Mouse (Mus musculus) G1E (cell line): ENCODE data around the gene Ipp. TPM values are rescaled to one million over a fixed set of nuclear protein-coding genes. Genes with fewer than 3 reads are reported as not detected.

Experiments
- ATAC-seq: 2 replicates; pipeline ENCODE4 v1.8.0; 2016; ENCODE audit warnings: mild to moderate bottlenecking; ENCODE audit not compliant: insufficient number of reproducible peaks, poor library complexity, low FRiP score, severe bottlenecking; ENCODE audit errors: extremely low read depth
- DNase-seq: peaks from one replicate; pipeline ENCODE4 v3.0.0; 2012; ENCODE audit warnings: low spot score
- H3K27me3 ChIP-seq: 2 replicates; pipeline ENCODE4 v1.6.1; 2012; ENCODE audit warnings: mild to moderate bottlenecking, low read length, inconsistent platforms; ENCODE audit not compliant: insufficient read depth
- H3K36me3 ChIP-seq: replicated peaks from 2 replicates; pipeline ENCODE3; 2012; ENCODE audit warnings: mild to moderate bottlenecking, inconsistent platforms
- H3K4me1 ChIP-seq: 2 replicates; pipeline ENCODE4 v1.6.1; 2012; ENCODE audit warnings: low read depth, low read length, inconsistent platforms, mixed read lengths; ENCODE audit not compliant: insufficient read depth
- H3K4me3 ChIP-seq: 2 replicates; pipeline ENCODE4 v1.5.1; 2012; ENCODE audit warnings: low read depth, mild to moderate bottlenecking, inconsistent platforms, low read length, moderate library complexity, mixed read lengths
- H3K9me3 ChIP-seq: replicated peaks from 2 replicates; pipeline ENCODE4 v1.6.1; 2012; ENCODE audit warnings: inconsistent platforms
- CTCF ChIP-seq: IDR thresholded peaks from 2 replicates; pipeline ENCODE4 v1.5.1; 2012; ENCODE audit warnings: low read depth, low read length, inconsistent platforms, mixed read lengths
- GATA1 ChIP-seq: IDR thresholded peaks from 2 replicates; pipeline ENCODE4 v1.6.1; 2012; ENCODE audit warnings: borderline replicate concordance, low read length, inconsistent platforms, mixed read lengths
- GATA2 ChIP-seq: IDR thresholded peaks from 2 replicates; pipeline ENCODE4 v1.6.1; 2012; ENCODE audit warnings: low read depth, low read length, inconsistent platforms, borderline replicate concordance
- POLR2AphosphoS5 ChIP-seq: IDR thresholded peaks from 2 replicates; pipeline ENCODE4 v1.6.1; 2012; ENCODE audit warnings: low read depth, low read length, inconsistent platforms; ENCODE audit not compliant: insufficient replicate concordance
- TAL1 ChIP-seq: conservative IDR thresholded peaks from 2 replicates; pipeline ENCODE4 v1.6.1; 2012; ENCODE audit warnings: low read depth, low read length, inconsistent platforms, mixed read lengths
- polyA plus RNA-seq: library from polyadenylated mRNA; stranded (reverse); fragments of >175 nt; gene quantifications from 2 replicates; pipeline ENCODE4 v1.2.3, GENCODE M21; 2012
- total RNA-seq, 2 experiments: library from RNA; stranded (forward) in 1 of 2; stranded (reverse) in 1 of 2; fragments of 200-1000 nt in 1 of 2; fragments of >200 nt in 1 of 2; fragmentation: Nextera tagmentation in 1 of 2; gene quantifications; 2 replicates each; pipeline ENCODE4 v1.2.3; 2014 to 2017

The Ipp gene
- total and polyA plus RNA-seq, 3 experiments = 2.0 to 14.0 (median 11.8) TPM

GRCm38 (mm10) chr4:116531109-116531508, 23.8 kb downstream of the Ipp start:
- Histone ChIP-seq H3K4me1 (peaks cover under 1% of the 10 kb centered on the region; the same call in 1 of the 2 replicates), H3K4me3 (no peak overlapping the region), H3K9me3 (no peaks in the 10 kb centered on the region), H3K27me3 (no peaks in the 10 kb centered on the region), H3K36me3 (peaks cover 36% of the 10 kb centered on the region)
- DNase-seq (no peak), ATAC-seq (no peak)
- no peak for TF ChIP-seq TAL1
- TF ChIP-seq GATA1 = no peak

GRCm38 (mm10) chr4:116536351-116536750, 29.0 kb downstream of the Ipp start:
- ATAC-seq = no peak
- no peak for DNase-seq
- TF ChIP-seq GATA1 (no peak), CTCF (no peak), GATA2 (no peak), POLR2AphosphoS5 (no peak), TAL1 (no peak)
- Histone ChIP-seq H3K36me3 (peaks cover 29% of the 10 kb centered on the region), H3K9me3 (no peaks in the 10 kb centered on the region), H3K27me3 (no peaks in the 10 kb centered on the region), H3K4me3 (no peak overlapping the region), H3K4me1 (no peaks in the 10 kb centered on the region)

- no peak overlapping the region for H3K4me3 ChIP-seq
- no peak for DNase-seq
- no peak for ATAC-seq
- H3K36me3 ChIP-seq = peaks cover 29% of the 10 kb centered on the region
- no peaks in the 10 kb centered on the region for H3K9me3 ChIP-seq
- no peaks in the 10 kb centered on the region for H3K4me1 ChIP-seq
- no peaks in the 10 kb centered on the region for H3K27me3 ChIP-seq
- TF ChIP-seq CTCF (no peak), GATA1 (no peak), POLR2AphosphoS5 (no peak), GATA2 (no peak), TAL1 (no peak)
These were observed 30.4 kb downstream of the Ipp start for GRCm38 (mm10) chr4:116537737-116538136.

GRCm38 (mm10) chr4:116550432-116550831, 43.1 kb downstream of the Ipp start:
- TF ChIP-seq CTCF (no peak), GATA2 (no peak), TAL1 (no peak), GATA1 (no peak), POLR2AphosphoS5 (no peak)
- Histone ChIP-seq H3K27me3 (no peaks in the 10 kb centered on the region), H3K9me3 (no peaks in the 10 kb centered on the region), H3K36me3 (peaks cover 30% of the 10 kb centered on the region), H3K4me3 (no peak overlapping the region), H3K4me1 (peaks cover 1% of the 10 kb centered on the region; the same call in 1 of the 2 replicates)
- ATAC-seq (no peak), DNase-seq (no peak)

GRCm38 (mm10) chr4:116553035-116553434, 45.7 kb downstream of the Ipp start:
- Histone ChIP-seq H3K4me1 (peaks cover 4% of the 10 kb centered on the region), H3K36me3 (peaks cover 30% of the 10 kb centered on the region), H3K27me3 (no peaks in the 10 kb centered on the region), H3K9me3 (no peaks in the 10 kb centered on the region), H3K4me3 (no peak overlapping the region)
- no peak for ATAC-seq
- TF ChIP-seq CTCF (no peak), GATA1 (no peak), GATA2 (no peak), TAL1 (no peak), POLR2AphosphoS5 (no peak)
- DNase-seq = no peak

- DNase-seq (no peak), ATAC-seq (no peak; the same call in 1 of the 2 replicates)
- Histone ChIP-seq H3K36me3 (peaks cover 32% of the 10 kb centered on the region), H3K4me3 (peak within 1 kb of the TSS; percentile 97), H3K27me3 (no peaks in the 10 kb centered on the region), H3K4me1 (peaks cover 15% of the 10 kb centered on the region), H3K9me3 (no peaks in the 10 kb centered on the region)
- TF ChIP-seq TAL1 (no peak), POLR2AphosphoS5 (no peak), CTCF (no peak), GATA2 (no peak), GATA1 (no peak)
These were observed 48.3 kb downstream of the Ipp start, which contains the start of gene Tmem69 for GRCm38 (mm10) chr4:116555413-116556300. TSS of gene Tmem69 (minus strand) at chr4:116555936.
